Mouse (Mus musculus) forebrain, embryonic 12.5 days (tissue): ENCODE measurements around the gene Pde1a. TPM values are rescaled to one million over a fixed set of nuclear protein-coding genes. Genes with fewer than 3 reads are reported as not detected.

Experiments used
- ATAC-seq: fragments of 200-750 bp; cut with Nextera tagmentation; 2 replicates; pipeline ENCODE4 v1.8.0; 2017; ENCODE audit warnings: moderate TSS enrichment; ENCODE audit not compliant: low FRiP score
- H3K27ac ChIP-seq: fragments of 300-500 bp; sonication (generic); 2 replicates; pipeline ENCODE4 v1.5.1; 2016; ENCODE audit warnings: mild to moderate bottlenecking
- H3K27me3 ChIP-seq: fragments of 300-500 bp; sonication (generic); 2 replicates; pipeline ENCODE4 v1.6.1; 2016; ENCODE audit warnings: mild to moderate bottlenecking
- H3K36me3 ChIP-seq: fragments of 300-500 bp; sonication (generic); replicated peaks from 2 replicates; pipeline ENCODE4 v1.6.1; 2016; ENCODE audit warnings: mild to moderate bottlenecking
- H3K4me1 ChIP-seq: fragments of 300-500 bp; sonication (generic); 2 replicates; pipeline ENCODE4 v1.6.1; 2016
- H3K4me2 ChIP-seq: fragments of 300-500 bp; sonication (generic); 2 replicates; pipeline ENCODE4 v1.6.1; 2016; ENCODE audit warnings: mild to moderate bottlenecking, moderate library complexity
- H3K4me3 ChIP-seq: fragments of 300-500 bp; sonication (generic); replicated peaks from 2 replicates; pipeline ENCODE4 v1.5.1; 2016; ENCODE audit warnings: mild to moderate bottlenecking
- H3K9ac ChIP-seq: fragments of 300-500 bp; sonication (generic); 2 replicates; pipeline ENCODE4 v1.6.1; 2016; ENCODE audit warnings: mild to moderate bottlenecking
- H3K9me3 ChIP-seq: fragments of 300-500 bp; sonication (generic); 2 replicates; pipeline ENCODE4 v1.6.1; 2016
- WGBS: fragments of 180-500 bp; shearing (Covaris S2); methylation state at CpG from one replicate; pipeline ENCODE4 v1.1.7; 2016; 5-methylcytosine and 5-hydroxymethylcytosine counted together
- polyA plus RNA-seq: library from polyadenylated mRNA; unstranded; fragments of >200 nt; fragmentation: Nextera tagmentation; extraction: Ambion mirVana; gene quantifications from 2 replicates; pipeline ENCODE4 v1.2.1, GENCODE M21; 2016

Gene Pde1a
- polyA plus RNA-seq, 1 experiment from 2014 or later = 2.5 TPM

GRCm38 (mm10) chr2:80037971-80038370, 91.3 kb downstream of the Pde1a start:
- Histone ChIP-seq H3K27ac (no peak overlapping the region), H3K4me3 (no peak overlapping the region), H3K27me3 (no peaks in the 10 kb centered on the region), H3K4me2 (no peak overlapping the region), H3K9me3 (no peaks in the 10 kb centered on the region), H3K36me3 (no peaks in the 10 kb centered on the region), H3K4me1 (no peaks in the 10 kb centered on the region), H3K9ac (no peak overlapping the region)
- 80% methylated on average over 5 of the region's 5 CpGs for WGBS
- ATAC-seq = no peak

DNA sequence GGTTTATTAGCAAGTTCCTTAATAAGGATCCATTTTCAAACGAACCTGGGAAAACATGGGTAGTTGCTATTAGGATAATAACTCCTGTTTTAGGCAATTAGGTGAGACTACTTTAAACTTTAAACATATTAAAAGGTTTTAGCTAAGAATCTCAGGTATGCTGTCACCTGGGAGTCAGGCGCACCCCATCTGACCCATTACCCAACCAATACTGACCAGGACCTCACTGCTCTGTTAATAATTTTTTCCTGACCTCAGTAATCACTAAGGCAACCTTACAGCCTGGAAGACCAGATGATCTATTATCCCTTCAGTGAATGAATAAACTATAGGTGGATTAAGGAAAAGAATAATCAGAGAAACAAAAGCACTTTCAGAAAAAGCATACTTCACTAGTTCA, 100.2 kb downstream of the Pde1a start:
- no peak for ATAC-seq
- no peak overlapping the region for H3K27ac ChIP-seq
- 74% methylated on average over 2 of the region's 2 CpGs for WGBS

DNA sequence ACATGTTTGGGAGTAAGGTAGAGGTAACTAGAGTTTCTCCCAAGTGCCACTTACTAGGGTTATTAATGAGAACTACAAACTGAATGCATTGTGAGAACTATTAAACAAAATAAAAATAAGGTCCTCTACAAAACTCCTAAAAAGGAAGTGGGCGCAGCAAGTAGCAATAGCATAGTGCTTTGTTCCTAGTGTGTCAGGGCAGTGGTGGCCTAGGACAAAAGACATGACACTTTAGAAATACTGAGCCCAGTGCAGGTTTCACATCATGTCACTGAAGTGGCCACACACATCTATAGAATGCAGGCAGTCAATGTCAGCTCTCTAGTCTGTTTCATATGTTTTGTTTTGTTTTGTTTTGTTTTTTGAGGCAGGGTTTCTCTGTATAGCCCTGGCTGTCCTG, 103.2 kb downstream of the Pde1a start:
- ATAC-seq = no peak
- Histone ChIP-seq H3K9me3 (no peaks in the 10 kb centered on the region), H3K4me2 (no peak overlapping the region), H3K9ac (no peak overlapping the region), H3K27me3 (no peaks in the 10 kb centered on the region), H3K27ac (no peak overlapping the region), H3K36me3 (no peaks in the 10 kb centered on the region), H3K4me3 (no peak overlapping the region), H3K4me1 (no peaks in the 10 kb centered on the region)
- 76% methylated on average over 1 of the region's 1 CpGs for WGBS

More for the DNA sequence above, 100.2 kb downstream of the Pde1a start:
- Histone ChIP-seq H3K4me3 (no peak overlapping the region), H3K4me2 (no peak overlapping the region), H3K27me3 (no peaks in the 10 kb centered on the region), H3K36me3 (no peaks in the 10 kb centered on the region), H3K4me1 (no peaks in the 10 kb centered on the region), H3K9me3 (no peaks in the 10 kb centered on the region), H3K9ac (no peak overlapping the region)

DNA sequence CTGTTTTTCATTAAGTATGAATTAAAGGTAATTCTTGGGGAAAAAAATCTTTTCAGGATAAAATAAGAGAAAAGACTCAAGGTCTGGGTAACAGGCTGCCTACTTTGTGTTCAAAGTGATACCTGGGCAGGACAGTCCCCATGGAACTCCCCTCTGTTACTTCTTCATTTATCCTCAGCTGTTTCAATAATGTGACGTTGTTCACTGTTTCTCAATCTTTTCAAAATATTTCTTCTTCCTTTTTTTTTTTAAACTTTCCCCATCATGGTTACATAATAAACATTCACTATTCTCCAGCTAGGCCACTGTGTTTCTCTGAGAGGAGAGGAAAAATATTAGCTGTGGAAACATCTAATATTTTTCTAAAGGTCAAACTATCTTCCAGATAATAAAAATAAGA, 103.7 kb downstream of the Pde1a start:
- Histone ChIP-seq H3K36me3 (no peaks in the 10 kb centered on the region), H3K4me1 (no peaks in the 10 kb centered on the region), H3K4me3 (no peak overlapping the region), H3K27me3 (no peaks in the 10 kb centered on the region), H3K9ac (no peak overlapping the region), H3K9me3 (no peaks in the 10 kb centered on the region), H3K4me2 (no peak overlapping the region), H3K27ac (no peak overlapping the region)
- no peak for ATAC-seq
- WGBS = 82% methylated on average over 1 of the region's 1 CpGs

- Histone ChIP-seq H3K36me3 (no peaks in the 10 kb centered on the region), H3K9ac (no peak overlapping the region), H3K4me3 (no peak overlapping the region), H3K27me3 (no peaks in the 10 kb centered on the region), H3K27ac (no peak overlapping the region), H3K4me2 (no peak overlapping the region), H3K9me3 (no peaks in the 10 kb centered on the region), H3K4me1 (no peaks in the 10 kb centered on the region)
- WGBS = 91% methylated on average over 1 of the region's 1 CpGs
- no peak for ATAC-seq
Measured at GRCm38 (mm10) chr2:80025038-80025437, 104.2 kb downstream of the Pde1a start.

GRCm38 (mm10) chr2:80014161-80014560, 115.1 kb downstream of the Pde1a start:
- no peaks in the 10 kb centered on the region for H3K27me3 ChIP-seq
- ATAC-seq = no peak
- H3K4me1 ChIP-seq = no peaks in the 10 kb centered on the region
- H3K4me2 ChIP-seq = no peak overlapping the region
- no peak overlapping the region for H3K4me3 ChIP-seq
- WGBS = 86% methylated on average over 3 of the region's 3 CpGs
- no peak overlapping the region for H3K9ac ChIP-seq
- H3K9me3 ChIP-seq = no peaks in the 10 kb centered on the region
- no peak overlapping the region for H3K27ac ChIP-seq
- no peaks in the 10 kb centered on the region for H3K36me3 ChIP-seq

DNA sequence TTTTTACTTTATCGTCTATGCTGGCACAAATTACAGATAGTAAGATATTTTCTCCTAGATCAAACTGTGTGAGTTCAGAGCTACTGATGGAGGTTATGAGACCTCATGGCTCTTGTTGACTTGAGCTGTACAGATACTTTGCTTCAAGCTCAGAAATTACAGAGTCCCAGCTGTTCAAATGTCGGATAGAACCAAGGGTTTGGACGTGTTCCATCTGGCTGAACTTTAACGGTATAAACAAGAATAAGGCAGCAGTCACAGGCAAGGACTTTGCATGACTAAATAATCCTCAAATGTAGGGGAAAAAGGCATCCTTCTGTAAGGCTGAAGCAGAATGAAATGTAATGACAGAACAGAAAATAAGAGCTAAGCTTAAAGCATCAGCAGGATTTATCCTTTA, 116.2 kb downstream of the Pde1a start:
- ATAC-seq = no peak
- no peaks in the 10 kb centered on the region for H3K36me3 ChIP-seq
- no peak overlapping the region for H3K4me2 ChIP-seq
- H3K4me3 ChIP-seq = no peak overlapping the region
- 84% methylated on average over 4 of the region's 4 CpGs for WGBS
- no peaks in the 10 kb centered on the region for H3K9me3 ChIP-seq
- H3K4me1 ChIP-seq = no peaks in the 10 kb centered on the region
- no peaks in the 10 kb centered on the region for H3K27me3 ChIP-seq
- no peak overlapping the region for H3K9ac ChIP-seq
- H3K27ac ChIP-seq = no peak overlapping the region

DNA sequence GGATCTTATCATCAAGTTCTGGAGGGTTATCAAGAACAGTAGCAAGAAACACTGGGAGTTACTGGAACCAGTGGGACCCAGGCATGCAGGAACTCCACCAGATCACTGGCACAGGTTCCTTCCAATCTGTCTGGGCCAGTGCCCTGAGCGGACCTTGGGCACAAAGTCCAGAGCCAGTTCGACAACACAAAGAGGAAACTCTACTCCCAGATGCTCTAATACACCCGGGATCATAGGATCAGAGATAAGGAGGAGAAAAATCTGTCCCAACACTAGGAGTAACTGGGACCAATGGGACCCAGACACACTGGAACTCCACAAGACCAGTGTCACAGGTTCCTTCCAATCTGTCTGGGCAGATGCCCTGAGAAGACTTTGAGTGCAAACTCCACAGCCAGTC, 130.1 kb downstream of the Pde1a start:
- Histone ChIP-seq H3K4me3 (no peak overlapping the region), H3K27me3 (no peaks in the 10 kb centered on the region), H3K9ac (no peak overlapping the region), H3K4me2 (no peak overlapping the region), H3K27ac (no peak overlapping the region), H3K4me1 (no peaks in the 10 kb centered on the region), H3K9me3 (no peaks in the 10 kb centered on the region), H3K36me3 (no peaks in the 10 kb centered on the region)
- 94% methylated on average over 3 of the region's 3 CpGs for WGBS
- no peak for ATAC-seq

DNA sequence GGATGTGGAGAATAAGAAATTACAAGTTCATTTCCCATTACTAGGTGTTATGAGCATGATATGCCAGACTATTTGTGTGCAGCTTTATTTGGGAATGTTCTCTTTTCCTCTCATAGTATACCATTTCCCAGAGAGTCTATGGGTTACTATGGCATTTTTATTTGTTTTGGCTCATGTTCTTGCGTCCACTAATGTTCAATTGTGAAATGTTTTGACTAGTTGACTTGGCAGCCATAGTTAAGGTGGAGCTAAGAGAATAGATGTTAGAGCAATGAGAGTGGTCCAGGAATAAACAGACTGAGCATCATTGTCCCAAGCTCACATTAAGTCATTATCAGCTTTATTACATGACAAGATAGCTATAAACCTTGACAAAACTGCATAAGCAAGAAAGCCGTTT, 130.8 kb downstream of the Pde1a start:
- Histone ChIP-seq H3K27ac (no peak overlapping the region), H3K4me3 (no peak overlapping the region), H3K36me3 (no peaks in the 10 kb centered on the region), H3K27me3 (no peaks in the 10 kb centered on the region), H3K9ac (no peak overlapping the region), H3K4me1 (no peaks in the 10 kb centered on the region), H3K9me3 (no peaks in the 10 kb centered on the region), H3K4me2 (no peak overlapping the region)
- WGBS = 93% methylated on average over 2 of the region's 2 CpGs
- ATAC-seq = no peak

- Histone ChIP-seq H3K27me3 (no peaks in the 10 kb centered on the region), H3K4me1 (no peaks in the 10 kb centered on the region), H3K36me3 (no peaks in the 10 kb centered on the region), H3K4me2 (no peak overlapping the region), H3K27ac (no peak overlapping the region), H3K4me3 (no peak overlapping the region), H3K9me3 (no peaks in the 10 kb centered on the region), H3K9ac (no peak overlapping the region)
- ATAC-seq = no peak
- WGBS = 80% methylated on average over 6 of the region's 6 CpGs
Measured at GRCm38 (mm10) chr2:79991642-79992041, 137.6 kb downstream of the Pde1a start.

GRCm38 (mm10) chr2:79983778-79984177, 145.5 kb downstream of the Pde1a start:
- Histone ChIP-seq H3K27ac (no peak overlapping the region), H3K4me2 (no peak overlapping the region), H3K9me3 (no peaks in the 10 kb centered on the region), H3K4me1 (no peaks in the 10 kb centered on the region), H3K4me3 (no peak overlapping the region), H3K27me3 (no peaks in the 10 kb centered on the region), H3K36me3 (no peaks in the 10 kb centered on the region), H3K9ac (no peak overlapping the region)
- WGBS = 91% methylated on average over 4 of the region's 4 CpGs
- ATAC-seq = no peak

- Histone ChIP-seq H3K27ac (no peak overlapping the region), H3K27me3 (no peaks in the 10 kb centered on the region), H3K4me3 (no peak overlapping the region), H3K4me1 (no peaks in the 10 kb centered on the region), H3K4me2 (no peak overlapping the region), H3K9me3 (no peaks in the 10 kb centered on the region), H3K9ac (no peak overlapping the region), H3K36me3 (no peaks in the 10 kb centered on the region)
- 82% methylated on average over 9 of the region's 9 CpGs for WGBS
- no peak for ATAC-seq
Measured at GRCm38 (mm10) chr2:79983222-79983632, 146.0 kb downstream of the Pde1a start.

DNA sequence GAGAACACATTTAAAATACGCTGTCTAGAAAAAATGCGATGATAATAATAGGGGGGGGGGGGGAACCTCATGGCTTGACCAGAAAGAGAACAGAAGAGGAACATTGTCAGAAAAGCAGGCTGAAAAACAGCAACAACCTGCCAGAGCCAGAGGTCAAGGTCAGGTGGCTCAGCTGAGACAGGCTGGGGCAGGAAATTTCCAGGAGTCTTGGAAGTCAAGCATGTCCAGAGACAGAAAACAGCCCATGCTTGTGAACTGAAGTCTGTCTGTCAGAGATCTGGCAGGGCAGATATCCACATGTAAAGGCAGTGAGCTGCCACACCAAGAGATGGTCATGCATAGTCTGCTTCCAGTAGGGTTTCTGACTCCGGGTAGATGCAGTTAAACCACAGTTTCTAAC, 147.5 kb downstream of the Pde1a start:
- H3K27me3 ChIP-seq = no peaks in the 10 kb centered on the region
- WGBS = 96% methylated on average over 3 of the region's 3 CpGs
- no peak for ATAC-seq

GRCm38 (mm10) chr2:79978992-79979391, 150.3 kb downstream of the Pde1a start:
- Histone ChIP-seq H3K4me2 (no peak overlapping the region), H3K9ac (no peak overlapping the region), H3K4me1 (no peaks in the 10 kb centered on the region), H3K4me3 (no peak overlapping the region), H3K36me3 (no peaks in the 10 kb centered on the region), H3K27ac (no peak overlapping the region), H3K9me3 (no peaks in the 10 kb centered on the region), H3K27me3 (no peaks in the 10 kb centered on the region)
- ATAC-seq = no peak
- WGBS = 90% methylated on average over 1 of the region's 1 CpGs

More for the DNA sequence above, 147.5 kb downstream of the Pde1a start:
- H3K9ac ChIP-seq = no peak overlapping the region
- no peaks in the 10 kb centered on the region for H3K9me3 ChIP-seq
- H3K36me3 ChIP-seq = no peaks in the 10 kb centered on the region
- no peak overlapping the region for H3K4me2 ChIP-seq
- H3K4me1 ChIP-seq = no peaks in the 10 kb centered on the region
- no peak overlapping the region for H3K27ac ChIP-seq
- no peak overlapping the region for H3K4me3 ChIP-seq
